Mouse (Mus musculus) frontal cortex, adult 2 months (tissue): ENCODE data around the gene Lman1l. TPM values are rescaled to one million over a fixed set of nuclear protein-coding genes. Genes with fewer than 3 reads are reported as not detected.

Experiments
- DNase-seq, 2 experiments: peaks; one replicate each; pipeline ENCODE4 v3.0.0; 2022; ENCODE audit warnings: low spot score in 1 of 2; ENCODE audit errors: extremely low spot score in 1 of 2
- polyA plus RNA-seq: library from polyadenylated mRNA; depleted of rRNA; stranded (reverse); fragments of >200 nt; gene quantifications from 2 replicates; pipeline ENCODE4 v1.2.3, GENCODE M21; 2012; rRNA removed

The Lman1l gene
- 0.08 and 0.12 TPM in 2 replicates for polyA plus RNA-seq

DNA sequence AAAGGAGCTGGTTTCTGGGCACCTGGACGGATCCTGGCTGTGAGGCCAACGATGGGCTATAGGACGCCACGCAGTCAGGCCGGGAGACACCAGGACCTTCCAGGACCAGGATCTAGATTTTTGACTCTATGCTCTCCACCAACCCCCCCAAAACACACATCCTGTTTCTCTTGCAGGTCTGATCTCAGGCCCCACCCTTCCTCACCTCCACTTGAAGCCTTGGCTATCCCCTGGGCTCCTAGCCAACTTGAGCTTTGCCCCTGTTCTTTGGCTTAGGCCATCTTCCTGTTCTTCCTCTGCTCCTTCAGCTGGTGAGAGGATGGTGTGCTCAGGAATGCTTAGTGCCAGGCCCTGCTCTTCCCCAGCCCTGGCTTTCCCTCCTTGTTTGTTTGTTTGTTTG lies at the start of gene Lman1l:
TSS of gene Lman1l (minus strand) at position 101 of the 400 bp plus-strand sequence.
- DNase-seq, result no peak

DNA sequence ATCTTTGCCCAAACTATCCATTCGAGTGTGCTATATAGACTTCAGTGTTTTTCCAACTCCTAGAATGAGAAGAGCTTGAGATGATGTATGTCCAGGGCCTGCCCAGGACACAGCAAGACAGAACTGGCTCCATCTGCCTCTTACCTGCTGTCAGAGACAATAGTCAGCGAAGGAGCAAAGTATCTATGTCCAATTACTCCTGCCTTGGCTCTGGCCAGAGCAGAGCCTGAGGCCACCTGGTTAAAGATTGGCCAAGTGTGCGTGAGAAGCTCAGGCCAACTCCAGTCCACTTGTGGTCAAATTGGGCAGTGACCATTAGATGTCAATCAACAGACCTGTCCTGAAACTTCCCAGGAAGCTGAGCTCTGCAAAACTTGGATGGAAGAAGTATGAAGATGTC lies 49.0 kb upstream of the Lman1l start:
- DNase-seq, result no peak

DNA sequence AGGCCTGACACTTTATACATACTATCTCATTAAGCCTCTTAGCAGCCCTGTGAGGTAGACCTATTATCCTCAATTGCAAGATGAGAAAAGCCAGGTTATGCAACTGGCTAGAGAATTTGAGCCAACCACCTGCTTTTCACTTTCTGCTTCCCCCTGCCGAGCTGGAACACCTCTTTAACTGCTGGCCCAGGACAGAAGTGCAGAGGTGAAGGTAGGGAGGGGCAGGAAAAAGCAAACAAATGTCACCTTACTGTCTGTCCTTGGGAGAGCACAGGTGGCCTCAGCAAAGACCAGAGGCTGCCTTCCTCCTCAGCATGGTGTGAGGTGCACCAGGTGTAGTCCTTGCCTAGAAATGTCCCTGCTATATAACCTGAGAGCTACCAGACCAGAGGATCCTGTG lies 47.7 kb upstream of the Lman1l start:
- DNase-seq, result no peak

DNA sequence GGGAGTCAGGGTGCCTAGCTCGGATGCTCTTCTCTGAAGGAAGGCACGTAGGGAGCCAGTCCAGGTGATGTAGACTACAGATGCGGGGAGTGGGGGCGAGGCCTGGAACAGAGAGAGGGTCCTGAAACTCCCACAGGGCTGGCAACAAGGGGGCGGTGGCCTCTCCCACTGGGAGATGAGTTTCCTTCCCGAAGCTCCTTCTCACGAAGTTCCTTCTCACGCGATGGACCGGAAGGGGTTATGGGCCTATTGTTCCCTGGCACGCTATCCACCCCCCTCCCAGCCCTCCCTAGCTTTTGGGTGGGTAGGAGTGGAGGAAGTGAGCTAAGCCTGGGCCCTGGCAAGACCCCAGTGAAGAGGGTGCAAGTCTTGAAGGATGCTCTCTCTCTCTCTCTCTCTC lies 47.2 kb upstream of the Lman1l start:
- no peak for DNase-seq

DNA sequence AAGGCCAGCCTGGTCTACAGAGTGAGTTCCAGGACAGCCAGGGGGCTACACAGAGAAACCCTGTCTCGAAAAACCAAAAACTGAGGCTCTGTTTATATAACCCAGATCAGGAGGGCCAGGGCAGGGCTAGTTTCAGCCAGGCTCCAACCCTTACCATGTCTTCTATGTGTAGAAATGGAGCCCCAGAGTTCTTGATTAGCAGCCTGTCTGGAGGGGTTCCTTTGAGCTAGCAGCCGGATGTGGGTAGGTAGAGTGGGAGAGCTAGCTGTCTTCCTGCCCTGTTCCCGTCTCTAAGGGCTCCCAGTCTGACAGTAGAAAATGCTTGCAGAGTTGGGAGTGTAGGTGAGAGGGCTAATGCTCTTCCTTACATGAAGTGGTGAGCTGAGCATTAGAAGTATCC lies 46.6 kb upstream of the Lman1l start:
- DNase-seq, result no peak

DNA sequence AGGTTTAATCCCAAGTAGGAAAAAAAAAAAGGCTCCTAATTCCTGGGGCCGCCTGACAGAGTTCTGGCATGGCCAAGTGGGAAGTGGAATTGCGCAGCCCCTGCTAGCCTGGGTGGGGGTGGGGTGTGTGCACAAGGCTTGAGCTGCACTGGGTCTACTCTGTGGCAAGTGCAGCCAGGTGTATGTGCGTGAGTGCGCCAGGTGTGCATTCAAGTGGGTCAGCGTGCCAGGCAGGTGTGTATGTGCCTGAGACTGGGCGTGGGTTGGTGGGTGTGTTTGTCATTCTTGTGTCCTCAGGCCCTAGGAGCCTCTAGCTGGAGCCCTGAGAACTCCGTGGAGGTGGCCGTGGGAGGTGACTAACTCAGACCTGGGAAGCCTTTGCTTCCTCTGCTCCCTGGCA lies 46.0 kb upstream of the Lman1l start:
- no peak for DNase-seq

DNA sequence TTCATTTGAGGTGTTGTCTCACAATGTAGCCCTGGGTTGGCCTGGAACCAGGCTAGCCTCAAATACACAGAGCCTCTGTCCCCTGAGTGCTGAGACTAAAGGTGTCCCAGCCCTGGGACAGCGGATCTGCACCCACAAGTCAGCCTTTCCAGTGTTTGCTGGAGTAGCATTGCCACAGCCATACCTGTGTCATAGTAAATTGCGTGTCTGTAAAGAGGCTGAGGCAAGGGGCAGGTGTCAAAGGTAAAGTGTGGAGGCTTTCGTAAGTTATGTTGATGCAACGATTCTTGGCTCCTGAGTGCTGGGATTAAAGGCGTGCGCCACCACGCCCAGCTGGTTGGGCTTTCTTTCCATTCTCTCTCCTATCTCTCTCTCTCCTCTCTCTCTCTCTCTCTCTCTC lies 44.0 kb upstream of the Lman1l start:
- no peak for DNase-seq

DNA sequence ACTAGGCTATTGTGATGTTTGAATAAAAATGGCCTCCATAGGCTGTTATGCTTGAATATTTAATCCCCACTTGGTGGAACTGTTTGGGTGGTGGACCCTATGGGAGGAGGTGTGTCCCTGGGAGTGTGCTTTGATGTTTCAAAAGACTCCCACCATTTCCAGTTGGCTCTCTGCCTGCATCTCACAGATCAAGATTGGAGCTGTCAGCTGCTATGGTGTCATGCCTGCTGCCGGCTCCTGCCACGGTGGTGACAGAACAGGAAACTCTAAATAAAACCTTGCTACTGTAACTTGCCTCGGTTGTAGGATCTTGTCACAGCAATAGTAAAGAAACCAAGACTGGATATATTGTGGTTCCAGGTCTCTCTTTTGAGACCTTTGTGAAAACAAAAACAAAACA lies 41.0 kb upstream of the Lman1l start:
- DNase-seq, result no peak

DNA sequence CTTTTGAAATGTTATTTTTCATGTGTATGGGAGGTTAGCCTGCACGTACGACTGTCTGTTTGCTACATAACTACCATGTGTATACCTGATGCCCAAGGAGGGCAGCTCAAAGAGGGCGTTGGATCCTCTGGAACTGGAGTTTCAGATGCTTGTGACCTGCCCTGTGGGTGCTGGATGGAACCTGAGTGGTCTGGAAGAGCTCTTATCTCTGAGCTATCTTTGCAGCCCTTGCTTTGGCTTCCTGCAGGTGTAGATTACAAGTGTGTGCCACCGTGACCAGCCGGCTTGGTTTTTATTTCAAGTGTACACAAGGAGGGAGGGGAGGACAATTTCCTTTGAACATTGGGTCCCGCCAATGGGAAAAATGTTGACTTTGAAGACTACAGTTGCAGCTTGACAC lies 39.9 kb upstream of the Lman1l start:
- no peak for DNase-seq

DNA sequence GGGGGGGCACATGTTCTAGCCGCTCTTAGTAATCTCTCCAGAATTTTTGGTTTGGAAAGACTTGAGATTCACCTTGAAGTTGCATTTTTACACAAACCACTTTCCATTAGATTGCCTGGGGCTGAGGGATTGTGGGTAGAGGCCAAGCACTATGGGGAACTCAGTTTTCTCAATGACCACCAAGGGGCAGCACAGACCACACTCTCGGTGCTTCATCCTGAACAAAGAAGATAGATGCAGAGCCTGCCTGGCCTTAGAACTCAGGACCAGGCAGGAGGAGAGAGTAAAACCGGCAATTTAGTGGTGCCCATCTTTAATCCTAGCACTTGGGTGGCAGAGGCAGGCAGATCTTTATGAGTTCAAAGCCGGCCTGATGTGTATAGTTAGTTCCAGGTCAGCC lies 39.2 kb upstream of the Lman1l start:
- peak in 1 of 2 experiments; percentile 89 for DNase-seq

DNA sequence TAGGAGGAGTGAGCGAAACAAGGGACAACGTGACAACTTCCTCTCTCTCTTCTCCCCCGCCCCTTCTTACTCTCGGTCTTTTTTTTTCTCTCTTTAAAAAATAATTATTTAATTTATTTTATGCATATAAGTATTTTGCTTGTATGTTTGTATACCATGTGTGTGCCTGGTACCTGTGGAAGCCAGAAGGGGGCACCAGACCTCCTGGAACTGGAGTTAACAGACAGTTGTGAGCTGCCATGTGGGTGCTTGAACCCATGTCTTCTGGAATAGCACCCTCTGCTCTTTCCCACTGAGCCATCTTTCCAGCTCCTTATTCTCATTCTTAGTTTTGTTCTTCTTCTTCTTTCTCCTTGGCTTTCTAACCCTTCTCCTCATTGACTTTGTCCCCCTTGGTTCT lies 38.4 kb upstream of the Lman1l start:
- no peak for DNase-seq

DNA sequence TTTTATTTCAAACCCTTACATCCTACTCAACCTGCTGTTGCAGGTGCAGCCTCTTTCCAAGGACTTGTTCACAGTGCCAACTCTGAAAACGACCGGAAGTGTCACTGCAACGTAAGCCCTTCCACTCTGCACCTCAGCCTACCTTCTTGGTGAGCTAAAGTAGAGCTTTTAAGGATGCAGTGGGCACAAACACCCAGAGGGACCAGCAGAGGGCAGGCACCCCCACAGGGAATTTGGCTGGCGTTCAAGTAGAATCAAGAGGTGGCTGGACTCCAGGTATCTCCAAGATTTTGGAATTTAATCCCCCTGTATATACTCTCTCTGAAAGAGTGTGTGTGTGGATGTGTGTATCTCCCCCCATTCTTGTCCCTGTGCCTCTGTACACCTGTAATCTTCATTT lies 37.3 kb upstream of the Lman1l start:
- no peak for DNase-seq

DNA sequence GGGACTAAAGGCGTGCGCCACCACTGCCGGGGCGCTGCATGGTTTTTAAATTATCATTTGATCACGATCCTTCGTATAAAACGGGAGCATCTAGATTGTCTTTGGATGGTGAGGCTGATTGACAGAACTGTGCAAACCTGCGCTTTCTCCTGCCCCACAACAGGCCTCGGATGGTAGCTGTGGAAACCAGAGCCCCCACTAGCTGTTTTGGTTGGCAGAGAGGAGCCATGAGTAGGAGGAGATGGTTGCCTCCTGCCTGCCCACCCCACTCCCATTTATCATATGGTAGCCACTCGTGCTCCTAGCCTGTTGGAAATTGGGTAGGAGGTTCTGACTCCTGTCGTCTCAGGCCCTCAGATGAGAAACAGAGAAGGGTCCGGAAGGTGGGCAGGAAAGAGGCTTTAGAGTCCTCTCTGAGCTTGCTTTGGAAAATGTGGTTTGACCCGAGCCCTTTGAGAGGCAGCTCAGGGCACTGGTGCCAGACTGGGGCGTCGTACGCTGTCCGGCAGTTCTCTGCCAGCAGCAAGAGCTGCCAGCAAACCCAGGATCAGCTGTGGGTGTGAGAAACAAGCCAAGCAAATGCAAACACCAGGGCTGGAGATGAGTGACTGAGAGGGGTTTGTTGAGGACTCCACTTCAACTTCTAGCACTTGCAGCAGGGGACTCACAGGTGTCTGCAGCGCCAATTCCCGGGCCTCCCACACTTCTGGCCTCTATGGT lies 36.2 kb upstream of the Lman1l start:
- DNase-seq, result no peak

DNA sequence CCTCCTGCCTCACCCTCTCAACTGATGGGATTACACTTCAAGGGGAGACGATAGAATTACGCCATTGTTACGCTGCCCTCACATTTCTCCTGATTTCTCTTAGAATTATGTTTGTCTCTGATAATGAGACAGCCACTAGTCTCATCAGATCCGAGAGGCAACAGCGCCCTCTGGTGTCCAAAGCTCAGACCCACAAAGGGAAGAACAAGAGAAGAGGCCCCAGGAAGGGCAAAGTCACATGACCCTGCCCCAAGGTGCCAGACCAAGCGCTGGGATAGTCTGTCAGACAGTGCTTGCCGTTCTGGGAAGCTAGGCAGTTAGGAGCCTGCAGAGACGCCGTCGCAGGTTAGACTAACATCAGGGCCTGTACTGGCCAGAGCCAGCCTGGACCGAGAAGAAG lies 35.2 kb upstream of the Lman1l start:
- peak; percentile 85 to 98 for DNase-seq

DNA sequence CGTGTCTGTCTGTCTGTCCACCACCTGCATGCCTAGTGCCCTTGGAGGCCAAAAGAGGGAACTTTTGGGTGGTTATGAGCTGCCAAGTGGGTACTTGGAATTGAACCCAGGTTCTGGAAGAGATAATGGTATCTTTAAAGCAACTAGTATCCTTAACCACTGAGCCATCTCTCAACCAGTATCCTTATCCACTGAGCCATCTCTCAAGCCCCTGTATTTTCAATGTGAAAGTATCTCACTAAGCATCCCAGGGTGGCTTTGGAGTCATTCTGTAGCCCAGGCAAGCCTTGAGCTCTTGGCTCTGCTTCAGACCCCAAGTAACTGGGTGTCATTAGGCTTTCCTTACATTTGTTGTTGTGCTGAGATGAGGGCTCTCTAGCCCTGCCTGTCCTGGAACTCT lies 34.4 kb upstream of the Lman1l start:
- no peak for DNase-seq

DNA sequence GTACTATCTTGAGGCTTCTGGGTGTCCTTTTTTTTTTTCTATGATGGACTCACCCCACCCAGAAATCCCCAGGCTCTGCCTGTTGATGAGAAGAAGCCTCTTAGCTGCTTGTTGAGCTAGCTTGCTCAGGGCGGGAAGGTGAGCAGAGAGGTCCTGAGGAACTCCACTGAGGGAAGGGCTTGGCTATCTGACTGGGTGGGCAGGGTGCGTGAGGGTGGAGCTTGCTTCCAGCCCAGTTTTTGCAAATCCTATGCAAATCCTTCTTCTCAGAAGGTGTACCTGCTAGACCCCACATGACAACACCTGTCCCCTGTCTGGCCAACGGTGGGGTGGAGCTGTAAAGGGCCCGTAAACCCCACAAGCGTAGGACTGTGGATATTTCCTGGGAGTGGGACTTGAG lies 32.7 kb upstream of the Lman1l start, which contains the start of gene Csk:
TSS of gene Csk (minus strand) at position 349 of the 400 bp plus-strand sequence.
- DNase-seq, result no peak

DNA sequence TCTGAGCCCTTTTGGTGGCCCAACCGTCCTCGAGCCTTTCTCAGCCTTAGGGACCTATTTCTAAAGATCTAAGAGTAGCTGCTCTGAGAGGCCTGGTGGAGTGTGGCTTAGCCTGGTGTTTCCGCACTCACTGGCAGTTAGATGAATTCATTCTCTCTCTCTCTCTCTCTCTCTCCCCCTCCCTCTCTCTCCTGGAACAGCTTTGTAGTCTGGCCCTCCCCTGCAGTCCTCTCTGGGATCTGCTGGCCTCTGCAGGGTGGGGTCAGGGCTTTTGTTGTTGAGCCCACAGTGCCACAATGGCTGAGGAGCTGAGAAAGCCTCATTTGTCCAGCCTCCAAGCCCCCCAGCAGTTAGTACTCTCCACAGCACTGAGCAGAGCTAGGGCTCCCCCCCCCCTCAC lies 32.3 kb upstream of the Lman1l start:
- DNase-seq, result no peak

DNA sequence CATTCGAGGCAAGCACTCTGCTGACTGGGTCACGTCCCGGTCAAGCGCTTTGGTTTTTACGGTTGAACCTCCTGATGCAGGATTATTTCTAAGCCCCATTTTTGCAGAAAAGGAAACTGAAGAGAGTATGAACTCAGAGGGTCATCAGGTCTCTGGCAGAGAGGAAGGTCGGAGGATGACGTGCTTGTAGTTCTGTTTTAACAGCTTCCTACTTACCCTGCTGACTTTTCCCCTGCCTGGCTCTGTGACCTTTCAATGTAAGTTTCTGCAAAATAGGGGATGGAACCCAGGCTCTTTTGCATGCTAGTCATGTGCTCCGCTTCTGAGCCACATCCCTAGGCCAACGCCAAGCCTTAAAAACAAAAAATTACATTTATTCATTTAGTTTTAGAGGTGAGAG lies 31.8 kb upstream of the Lman1l start:
- DNase-seq, result no peak

DNA sequence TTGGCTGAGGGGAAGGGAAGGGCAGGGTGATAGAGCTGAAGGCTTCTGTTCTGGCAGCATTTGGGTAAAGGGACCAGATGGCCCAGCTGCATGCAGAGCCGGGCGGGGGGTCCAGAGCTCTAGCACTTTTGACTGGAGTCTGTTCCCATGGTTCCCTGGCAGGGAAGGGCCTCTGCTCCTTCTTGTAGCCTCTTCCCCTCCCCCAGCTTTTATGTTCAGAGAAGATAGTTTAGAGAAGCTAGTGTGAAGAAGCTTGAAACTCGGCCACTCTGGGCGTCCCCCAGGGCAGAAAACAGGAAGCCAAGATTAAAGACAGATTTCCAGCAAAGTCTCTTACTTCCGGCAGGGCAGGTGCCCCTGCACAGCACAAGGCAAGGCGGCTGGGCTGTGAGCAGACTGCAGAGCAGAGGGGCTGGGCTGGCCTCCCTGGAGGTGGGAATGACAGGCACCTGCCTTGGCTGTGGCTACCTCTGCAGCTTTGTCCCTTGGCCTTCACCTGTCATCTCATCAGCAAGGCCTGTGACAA lies 30.3 kb upstream of the Lman1l start:
- no peak for DNase-seq

DNA sequence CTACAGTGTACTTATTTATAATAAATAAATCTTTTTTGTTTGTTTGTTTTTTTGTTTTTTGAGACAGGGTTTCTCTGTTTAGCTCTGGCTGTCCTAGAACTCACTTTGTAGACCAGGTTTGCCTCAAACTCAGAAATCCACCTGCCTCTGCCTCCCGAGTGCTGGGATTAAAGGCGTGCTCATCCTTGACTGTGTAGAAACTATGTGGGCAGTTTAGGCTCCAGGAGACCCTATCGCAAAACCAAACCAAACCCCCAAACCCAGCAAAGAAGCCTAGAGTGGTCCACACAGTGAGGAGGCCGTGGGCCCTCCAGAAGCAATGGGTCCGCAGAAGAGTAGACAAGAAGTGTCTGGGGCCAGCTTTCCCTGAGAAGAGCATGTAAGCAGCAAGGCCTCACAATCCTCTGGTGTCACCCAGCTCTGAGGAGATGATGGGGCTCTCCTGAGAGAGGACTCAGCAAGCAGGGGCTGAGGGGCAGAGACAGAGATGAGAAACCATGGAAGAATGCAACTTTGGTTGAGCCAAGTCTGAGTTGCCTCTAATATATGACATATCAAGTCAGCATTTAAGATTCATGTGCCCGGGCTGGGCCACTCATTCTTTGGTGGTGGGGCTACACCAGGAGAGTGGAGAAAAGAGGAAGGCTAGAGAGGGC lies 29.7 kb upstream of the Lman1l start:
- DNase-seq, result no peak

DNA sequence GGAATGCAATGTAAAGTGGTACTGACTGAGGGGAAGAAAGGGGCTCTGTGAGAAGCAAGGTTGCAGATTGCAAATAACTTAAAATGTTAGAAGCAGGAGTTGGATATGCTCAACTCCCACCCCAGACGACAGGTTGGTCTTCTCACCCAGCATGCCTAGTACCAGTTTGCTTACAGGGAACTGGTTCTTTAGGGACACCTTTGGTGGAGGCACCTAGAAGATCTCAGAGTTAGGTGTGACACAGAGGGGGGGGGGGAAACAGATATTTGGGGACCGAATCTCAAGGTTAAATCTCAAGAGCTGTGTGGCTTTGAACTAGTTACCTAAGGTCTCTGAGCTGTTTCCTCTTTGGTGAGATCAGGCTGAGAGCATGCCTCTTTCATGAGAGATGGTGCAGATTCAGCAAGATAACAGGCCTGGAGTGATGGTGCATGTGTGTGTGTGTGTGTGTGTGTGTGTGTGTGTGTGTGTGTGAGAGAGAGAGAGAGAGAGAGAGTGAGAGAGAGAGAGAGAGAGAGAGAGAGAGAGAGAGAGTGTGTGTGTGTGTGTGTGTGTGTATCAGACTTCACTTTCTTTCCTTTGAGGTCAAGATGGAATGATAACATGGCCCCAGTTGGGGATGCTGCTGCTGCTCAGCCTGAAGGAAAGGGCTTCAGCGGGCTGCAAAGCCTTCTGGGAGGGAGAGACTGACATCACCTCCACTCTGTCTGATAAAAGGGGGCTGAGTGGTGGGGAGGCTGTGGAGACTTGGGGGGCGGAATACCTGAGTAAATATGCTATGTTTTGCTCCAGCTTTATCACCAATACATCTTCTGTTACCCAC lies 26.9 kb upstream of the Lman1l start:
- DNase-seq, result no peak
